Mouse (Mus musculus): ENCODE measurements around the gene Dnajb9.
A peak's percentile ranks its signal among the peaks of the same experiment; 100 is the strongest.
"Not testable (repeated sequence)": the region's sequence is repeated elsewhere in the genome, so short reads cannot be mapped to it uniquely, and the experiment has no call there.

Dnajb9 gene

DNA sequence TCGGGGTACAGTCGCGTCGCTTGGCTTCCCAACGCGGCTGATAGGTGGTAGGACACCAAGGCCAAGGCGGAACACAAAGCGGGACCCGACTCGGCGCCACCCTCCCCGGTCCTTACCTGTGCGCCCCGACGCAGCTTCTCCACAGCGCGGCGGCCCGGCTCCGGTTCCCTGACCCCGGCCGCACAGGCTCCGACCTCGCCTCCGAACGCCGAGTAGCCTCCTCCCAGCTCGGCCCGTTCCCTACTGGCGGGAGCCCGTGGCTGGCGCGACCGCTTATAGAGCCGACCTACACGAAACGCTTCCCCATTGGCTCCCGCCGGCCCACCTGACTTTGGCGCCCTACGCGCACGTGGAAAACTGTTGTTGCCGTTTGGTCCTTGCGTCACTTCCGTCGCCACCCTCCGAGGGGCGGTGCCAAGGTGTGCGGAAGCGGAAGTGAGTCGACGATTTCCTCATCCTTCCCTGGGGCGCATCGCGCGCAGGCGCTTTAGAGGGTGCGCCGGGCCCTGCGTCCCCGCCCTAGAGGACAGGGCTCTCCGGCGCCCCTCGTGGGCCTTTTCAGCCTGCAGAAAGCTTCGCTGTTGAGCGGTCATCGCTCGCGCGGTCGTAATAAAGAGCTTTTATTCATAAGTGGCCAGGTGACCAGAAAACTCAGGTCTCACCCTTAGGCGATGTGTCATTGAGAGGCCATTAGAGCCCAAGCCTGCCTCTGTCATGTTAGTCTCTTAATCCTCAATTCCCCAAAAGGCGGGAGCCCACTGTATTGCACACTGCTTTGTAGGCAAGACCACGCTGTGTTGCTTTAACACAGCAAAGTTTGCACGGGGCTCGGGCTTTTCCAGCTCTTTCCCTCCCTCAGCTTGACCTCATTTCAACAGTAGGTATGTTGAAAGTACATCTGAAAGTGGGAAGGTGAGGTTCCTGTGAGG lies at the start of gene Dnajb9:
TSS of gene Dnajb9 (minus strand) at position 503 of the 929 bp plus-strand sequence.
- DNase-seq, result peak; percentile 100

DNA sequence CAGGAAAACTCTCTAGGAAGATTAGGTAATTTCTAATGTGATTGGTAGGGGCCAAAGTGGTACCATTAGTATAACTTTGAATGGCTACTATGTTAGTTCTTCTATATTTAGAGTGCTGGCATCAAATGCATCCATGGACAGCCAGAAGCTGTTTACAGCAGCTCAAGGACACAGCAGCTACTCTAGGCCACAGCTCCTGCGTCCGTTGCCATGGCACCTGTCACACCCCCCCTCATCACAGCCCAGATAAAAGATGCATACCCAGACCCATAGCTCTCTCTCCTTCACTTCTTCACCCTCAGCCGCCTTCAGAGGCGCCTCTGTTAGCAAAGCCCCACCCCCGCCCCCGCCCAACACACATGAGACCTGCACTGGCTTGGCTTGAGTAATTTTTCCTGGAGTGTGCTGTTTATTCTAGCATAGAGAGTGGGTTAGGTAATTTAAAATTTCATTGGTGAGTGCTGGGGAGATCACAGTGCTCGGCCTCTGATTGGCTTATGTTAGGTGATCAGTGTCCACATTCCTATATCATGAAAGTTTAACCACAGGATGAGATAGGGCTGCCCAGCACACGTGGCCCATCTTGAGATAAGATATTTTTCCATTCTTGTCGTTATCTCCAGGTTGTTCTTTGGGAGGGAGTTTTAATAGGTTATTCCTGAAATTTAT lies 38.3 kb upstream of the Dnajb9 start:
- DNase-seq, result no peak

DNA sequence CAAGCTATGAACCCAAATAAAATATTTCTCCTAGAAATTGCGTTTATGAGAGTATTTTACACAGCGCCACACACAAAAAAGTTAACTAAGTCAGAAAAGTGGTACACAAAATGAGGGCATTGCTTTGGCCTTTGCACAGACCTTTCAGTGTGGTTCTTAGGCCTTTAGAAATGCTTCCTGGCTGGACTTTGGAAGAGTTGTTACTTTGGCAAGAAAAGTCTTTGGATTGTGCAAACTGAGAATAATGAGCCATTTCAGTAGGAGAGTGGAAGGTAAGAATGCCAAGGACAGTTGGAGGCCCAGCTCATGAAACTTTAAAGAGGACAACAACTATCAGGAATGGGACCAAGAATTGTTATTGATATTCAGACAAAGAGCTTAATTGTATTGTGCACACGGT lies 35.6 kb upstream of the Dnajb9 start:
- DNase-seq, result no peak

DNA sequence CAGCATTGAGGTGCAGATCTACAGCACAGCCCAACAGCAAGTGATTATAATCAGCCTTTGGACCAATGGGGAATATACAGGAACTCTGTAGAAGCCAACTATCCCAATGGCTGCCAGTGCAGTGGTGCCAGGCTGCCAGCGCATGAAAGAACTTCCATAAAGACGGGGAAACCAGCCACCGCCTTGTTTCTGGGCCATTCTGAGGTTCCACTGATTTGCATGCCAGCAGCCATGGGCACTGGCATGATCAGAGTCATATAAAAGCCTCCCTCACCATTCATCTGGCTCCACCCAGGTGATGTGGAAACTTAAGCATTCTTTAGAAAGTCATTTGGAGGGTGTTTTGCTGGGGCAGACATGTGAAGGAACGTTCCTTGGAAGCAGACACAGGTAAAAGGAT lies 32.3 kb upstream of the Dnajb9 start:
- no peak for DNase-seq

DNA sequence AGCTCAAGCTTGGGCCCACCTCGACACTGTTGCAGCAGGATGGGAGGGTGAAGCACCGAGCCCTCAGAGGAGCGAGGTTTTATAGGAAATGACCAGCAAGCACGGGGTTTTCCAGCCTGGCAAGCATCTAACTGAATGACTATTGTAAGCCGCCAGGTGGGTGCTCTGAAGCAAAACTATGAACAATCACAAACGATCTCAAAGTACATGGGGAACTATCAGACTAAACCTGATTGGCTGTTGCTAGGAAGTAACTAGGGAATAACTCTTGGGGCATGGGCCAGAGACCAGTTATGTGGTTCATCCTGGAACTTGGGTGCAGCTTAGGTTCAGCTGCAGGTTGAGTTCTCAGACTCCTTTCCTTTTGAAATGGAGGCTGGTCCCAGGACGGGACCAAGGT lies 31.0 kb upstream of the Dnajb9 start:
- DNase-seq, result no peak

DNA sequence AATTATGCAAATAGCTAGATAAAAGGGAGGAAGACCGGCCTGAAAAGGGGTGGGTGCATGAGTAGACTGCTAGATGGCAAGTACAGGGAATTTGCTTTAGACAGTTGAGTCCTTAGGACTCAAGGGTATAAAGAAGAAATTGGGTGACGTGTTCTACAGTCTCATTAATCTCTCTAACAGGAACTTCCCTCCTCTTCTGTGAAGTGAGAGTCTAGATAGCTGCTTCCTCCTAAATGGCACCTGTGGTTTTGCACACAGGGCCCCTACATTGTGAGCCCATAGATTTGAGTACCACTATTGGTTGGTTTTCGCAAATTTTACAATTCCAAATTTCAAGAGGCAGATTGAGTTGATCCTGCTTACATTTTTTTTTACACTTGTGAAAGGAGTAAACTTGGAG lies 14.5 kb upstream of the Dnajb9 start:
- DNase-seq, result no peak

DNA sequence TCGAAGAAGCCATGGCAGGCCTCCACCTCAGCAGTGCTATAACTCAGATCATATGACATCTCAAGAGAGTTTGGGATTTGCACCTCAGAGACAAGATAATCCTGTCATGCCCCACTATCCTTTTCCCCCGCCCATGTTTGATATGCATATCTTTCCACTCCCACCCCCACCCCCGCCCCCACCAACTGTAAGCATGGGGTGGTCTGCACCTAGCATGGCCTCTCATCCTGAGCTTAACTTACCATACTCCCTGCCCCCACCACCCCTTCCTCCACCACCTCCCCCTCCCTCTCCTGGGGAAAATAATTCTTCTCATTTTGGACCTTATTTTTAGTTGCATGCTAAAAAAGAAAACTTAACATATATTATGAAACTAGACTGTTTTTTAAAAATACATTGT lies 12.9 kb upstream of the Dnajb9 start:
- DNase-seq, result no peak

DNA sequence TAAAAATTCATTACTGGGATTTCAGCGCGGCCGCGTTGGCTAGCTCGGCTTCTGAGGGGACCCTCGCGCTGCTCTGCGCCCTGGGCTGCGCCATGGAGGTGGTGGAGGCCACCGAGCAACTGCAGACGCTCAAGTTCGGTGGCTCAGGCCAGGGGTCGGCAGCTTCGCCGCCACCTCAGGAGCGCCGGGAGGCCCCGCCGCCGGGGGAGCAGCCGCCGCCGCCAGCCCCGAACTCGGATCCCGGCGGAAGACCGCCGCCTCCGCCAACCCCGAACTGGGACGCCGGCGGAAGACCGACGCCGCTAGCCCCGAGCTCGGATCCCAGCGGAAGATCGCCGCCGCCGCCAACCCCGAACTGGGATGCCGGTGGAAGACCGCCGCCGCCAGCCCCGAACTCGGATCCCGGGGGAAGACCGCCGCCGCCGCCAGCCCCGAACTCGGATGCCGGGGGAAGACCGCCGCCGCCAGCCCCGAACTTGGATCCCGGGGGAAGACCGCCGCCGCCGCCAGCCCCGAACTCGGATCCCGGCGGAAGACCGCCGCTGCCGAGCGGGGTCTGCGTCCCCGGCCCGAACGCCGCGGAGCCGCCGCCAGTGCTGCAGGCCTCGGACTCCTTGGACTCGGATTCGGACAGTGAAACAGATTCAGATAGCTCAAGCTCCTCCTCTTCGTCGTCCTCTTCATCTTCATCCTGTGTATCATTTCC lies 11.7 kb upstream of the Dnajb9 start:
- peak; percentile 46 for DNase-seq

DNA sequence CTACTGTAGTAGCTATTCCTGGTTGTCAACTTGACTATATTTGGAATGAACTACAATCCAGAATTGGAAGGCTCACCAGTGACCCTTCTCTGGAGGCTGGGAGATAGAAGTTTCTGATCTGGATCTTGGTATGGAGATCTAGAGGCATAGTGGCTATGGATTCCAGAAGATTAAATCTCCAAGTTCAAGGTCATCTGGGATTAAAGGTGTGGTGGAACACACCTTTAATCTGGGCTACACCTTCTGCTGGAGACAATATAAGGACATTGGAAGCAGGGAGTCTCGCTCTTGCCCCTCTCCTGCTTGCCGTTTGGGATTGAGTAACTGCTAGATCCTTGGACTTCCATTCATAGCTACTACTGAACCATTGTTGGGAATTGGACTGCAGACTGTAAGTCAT lies 10.9 kb upstream of the Dnajb9 start, which contains the start of gene Pnpla8:
TSS of gene Pnpla8 (plus strand) at position 301 of the 400 bp plus-strand sequence.
- not testable (repeated sequence) for DNase-seq

DNA sequence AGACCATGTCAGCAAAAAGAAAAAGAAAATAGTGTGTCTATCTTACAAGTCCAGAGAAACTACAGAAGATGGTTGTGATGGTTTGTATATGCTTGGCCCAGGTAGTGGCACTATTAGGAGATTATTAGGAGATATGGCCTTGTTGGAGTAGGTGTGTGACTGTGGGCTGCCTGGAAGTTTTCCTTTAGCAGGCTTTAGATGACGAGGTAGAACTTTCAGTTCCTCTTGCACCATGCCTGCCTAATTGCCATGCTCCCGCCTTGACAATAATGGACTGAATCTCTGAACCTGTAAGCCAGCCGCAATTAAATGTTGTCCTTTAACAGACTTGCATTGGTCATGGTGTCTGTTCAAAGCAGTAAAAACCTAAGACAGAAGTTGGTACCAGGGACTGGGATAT lies 1.4 kb upstream of the Dnajb9 start:
- no peak for DNase-seq

DNA sequence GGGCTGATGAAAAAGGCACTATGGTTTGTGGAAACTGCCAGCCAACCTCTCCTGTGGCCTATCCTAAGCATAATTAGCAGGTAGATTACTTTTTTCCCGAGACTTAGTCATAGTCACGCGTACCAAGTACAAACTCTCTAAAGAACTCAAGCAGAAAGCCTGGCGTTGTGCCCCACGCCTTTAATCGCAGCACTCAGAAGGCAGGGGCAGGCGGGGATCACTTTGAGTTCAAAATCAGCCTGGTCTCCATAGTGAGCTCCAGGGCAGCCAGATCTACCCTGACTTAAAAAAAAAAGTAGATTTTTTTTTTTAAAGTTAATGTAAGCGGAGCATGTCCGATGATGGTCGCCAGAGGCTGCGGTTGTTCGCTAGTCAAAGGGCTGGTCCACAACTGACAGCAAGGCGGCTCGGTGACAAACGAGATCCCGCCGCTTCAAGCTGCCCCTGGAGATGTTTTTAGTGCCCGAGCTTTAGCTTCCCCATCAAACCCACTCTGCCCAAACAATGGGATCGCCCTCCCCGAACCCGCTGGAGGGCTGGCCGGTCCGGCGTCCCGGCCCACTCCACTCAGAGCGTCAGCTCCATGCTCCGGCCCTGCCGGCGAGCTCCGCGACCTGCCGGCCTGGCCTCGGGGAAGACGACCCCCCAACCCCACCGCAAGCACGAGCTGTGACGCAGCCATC lies 844 bp downstream of the Dnajb9 start:
- peak; percentile 75 for DNase-seq

DNA sequence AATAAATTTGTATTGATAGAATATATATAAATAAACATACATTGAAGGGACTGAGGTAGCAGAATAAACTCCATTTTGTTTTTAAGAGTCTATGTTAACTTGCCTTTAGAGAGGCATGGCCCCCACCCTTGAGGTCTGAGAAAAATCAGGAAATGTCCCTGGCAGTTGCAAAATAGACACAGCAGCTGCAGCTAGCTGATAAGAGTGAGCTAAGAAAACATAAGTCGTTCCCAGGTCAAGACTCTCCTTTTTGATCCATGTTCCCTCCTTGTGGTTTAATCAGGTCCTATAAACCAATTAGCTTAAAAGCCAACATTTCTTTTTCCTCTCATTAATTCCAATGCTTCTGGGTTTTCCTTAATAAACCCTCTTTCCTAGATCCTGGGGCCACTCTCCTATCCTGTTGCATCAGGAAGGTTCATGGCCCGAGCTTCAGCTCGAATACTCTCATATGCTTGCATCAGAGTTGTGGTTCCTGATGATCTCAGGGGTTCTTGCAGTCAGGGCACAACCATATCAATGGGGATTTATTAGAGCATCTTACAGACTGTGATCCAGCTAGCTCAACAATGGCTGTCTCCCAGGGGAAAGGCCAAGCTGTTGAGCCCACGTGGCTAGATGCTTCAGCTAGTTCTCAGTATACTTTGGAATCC lies 12.1 kb downstream of the Dnajb9 start:
- DNase-seq, result peak; percentile 7

DNA sequence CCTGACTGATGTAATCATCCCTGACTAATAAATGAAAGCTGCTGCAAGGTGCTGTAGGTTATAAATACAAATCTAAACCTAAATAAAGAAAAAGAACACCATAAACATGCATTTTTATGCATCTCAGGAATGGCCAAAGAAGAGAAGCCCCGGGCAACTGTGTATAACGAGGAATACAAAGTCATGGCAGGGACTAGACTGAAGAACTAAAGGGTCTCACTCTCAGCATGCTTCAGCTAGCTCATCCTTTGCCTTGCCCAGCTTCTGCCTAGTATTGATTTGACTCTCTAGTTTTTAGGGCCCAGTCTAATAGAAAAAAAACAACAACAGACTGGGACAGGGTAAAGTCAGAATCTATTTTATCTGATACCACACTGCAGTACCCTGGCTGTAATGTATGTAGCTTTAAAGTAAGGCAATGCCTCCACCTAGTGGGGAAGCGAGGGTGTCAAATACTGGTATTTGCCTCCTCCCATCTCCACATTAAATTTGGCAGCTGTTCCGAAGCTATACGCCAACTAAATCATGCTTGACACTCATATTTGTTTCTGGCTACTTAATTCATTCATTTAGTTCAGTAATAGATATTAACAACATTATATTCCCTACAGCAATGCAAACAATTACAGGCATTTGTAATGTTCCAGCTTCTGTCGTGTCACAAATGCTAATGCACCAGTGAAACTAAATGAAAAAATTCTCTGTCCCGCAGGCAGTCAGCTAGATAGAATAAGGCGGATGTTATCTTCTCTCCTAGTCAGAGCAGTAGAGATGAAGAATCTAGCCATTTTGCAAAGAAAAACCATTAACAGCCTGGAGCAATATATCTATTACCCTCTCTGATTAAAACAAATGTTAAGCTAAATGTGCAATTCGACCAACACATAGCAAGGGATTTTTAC lies 28.8 kb downstream of the Dnajb9 start:
- peak; percentile 66 for DNase-seq

DNA sequence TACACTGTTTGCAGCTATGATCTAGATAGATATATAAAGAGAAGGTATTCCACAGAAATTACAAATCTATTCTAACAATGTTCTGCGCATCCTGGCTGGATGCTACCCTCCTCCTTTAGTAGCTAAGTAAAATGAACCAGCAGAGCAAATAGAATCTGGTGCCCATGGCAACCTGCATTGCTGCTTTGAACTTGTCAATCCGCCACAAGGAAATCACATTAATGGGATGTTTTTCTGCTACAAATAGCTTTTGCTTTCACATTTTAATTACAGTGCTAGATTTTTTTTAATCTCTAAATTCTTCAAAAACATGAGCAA lies 33.1 kb downstream of the Dnajb9 start:
- no peak for DNase-seq

DNA sequence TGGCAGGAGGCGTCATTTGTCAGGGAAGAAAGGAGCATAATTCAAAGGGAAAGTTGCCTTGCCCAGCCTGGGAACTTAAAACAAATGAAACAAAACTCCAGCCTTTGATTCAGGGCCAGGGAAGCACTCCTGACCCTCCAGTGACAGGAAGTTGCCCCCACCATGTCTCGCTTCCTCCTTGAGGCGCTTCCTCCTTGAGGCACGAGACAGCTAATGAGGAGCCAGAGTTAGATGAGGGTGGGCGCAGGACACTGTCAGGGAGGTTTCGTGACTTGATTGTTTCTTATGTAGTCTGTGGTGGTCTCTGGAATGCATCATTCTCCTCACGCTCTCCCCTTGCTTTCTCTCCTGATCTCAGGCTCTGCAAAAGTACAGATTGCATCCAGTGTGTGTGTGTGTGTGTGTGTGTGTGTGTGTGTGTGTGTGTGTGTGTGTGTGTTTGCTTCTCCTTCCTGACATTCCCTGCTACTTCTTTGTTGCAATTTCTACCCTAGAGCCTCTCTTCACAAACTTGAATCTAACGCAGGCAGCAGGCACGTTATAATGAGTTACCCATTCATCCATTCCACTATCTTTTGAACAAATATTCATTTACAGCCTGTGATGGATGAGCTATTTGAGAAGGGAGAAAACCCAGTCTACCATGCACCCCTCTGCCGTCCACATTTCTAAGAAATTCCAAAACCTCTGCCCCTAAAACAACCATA lies 33.6 kb downstream of the Dnajb9 start:
- DNase-seq, result peak; percentile 16

DNA sequence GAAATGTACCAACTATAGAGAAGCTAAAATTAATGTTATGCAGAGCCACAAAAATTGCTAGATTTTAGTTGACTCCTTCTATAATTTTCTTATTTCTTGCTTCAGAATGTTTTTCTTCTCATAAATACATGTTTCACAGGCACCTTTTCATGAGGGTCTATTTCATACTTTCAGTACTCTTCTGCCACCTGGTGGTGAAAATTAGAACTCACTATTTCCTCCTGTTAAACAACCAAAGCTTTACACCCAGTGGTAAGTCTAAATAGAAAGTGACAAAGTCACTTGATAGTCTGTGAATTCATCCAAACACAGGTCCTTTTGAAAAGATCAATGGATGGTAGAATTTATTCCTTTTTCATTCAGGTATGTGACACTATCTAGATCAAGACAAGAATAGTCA lies 43.2 kb downstream of the Dnajb9 start:
- peak; percentile 42 for DNase-seq

DNA sequence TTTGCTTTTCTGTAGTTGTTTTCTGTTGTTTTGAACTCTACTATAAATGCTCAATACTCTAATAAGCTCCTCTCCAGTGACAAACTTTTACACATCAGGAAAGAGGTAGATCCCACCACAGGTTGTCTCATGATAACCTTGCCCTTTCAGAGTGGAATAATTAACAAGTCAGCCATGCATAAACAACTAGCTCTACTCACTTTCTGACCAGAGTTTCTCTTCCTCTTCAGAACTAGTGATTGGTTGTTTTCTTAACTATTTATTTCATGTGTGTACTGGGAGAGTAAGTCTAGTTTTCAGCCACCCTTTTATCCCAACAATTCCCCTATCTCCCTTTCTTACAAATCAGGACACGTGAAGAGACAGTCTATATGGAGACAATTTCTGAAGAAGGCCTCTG lies 50.8 kb downstream of the Dnajb9 start:
- DNase-seq, result no peak

Data from kidney, postnatal 10 days (tissue).